8 mouse cellular contexts compared by ENCODE assay signal in genomic region chr9:99435619-99436181, GRCm38 (mm10). TPM values are rescaled to one million over a fixed set of nuclear protein-coding genes. Genes with fewer than 3 reads are reported as not detected.
DNase-seq lines count a peak whose midpoint lies in the region; ATAC-seq lines count a peak whose summit lies in the region.

No protein-coding gene starts in this region.

- peak; percentile 28 for ATAC-seq in forebrain, embryonic 15.5 days (replicated peaks)
- peak; percentile 46 for ATAC-seq in hindbrain, embryonic 16.5 days
- no peak for ATAC-seq in liver, embryonic 15.5 days (ENCODE audit: insufficient read depth)
- ATAC-seq in neural tube, embryonic 14.5 days (ENCODE audit: low read depth): peak; percentile 63
- ATAC-seq in granulocyte monocyte progenitor cell, adult 5-6 weeks (replicated peaks; ENCODE audit: poor library complexity, severe bottlenecking): no peak

- peak overlapping the region; percentile 96 for H3K4me3 ChIP-seq in forebrain, embryonic 15.5 days
- H3K4me3 ChIP-seq in hindbrain, embryonic 16.5 days (ENCODE audit: low read length): peak overlapping the region; percentile 84
- H3K4me3 ChIP-seq in liver, embryonic 15.5 days (replicated peaks): peak overlapping the region; percentile 62
- peak overlapping the region; percentile 95 for H3K4me3 ChIP-seq in neural tube, embryonic 14.5 days (ENCODE audit: low read depth, low read length)

- H3K4me1 ChIP-seq in forebrain, embryonic 15.5 days: peaks cover 44% of the 10 kb centered on the region
- peaks cover 21% of the 10 kb centered on the region for H3K4me1 ChIP-seq in hindbrain, embryonic 16.5 days (ENCODE audit: control insufficient read depth, insufficient read depth, low read depth, low read length)
- H3K4me1 ChIP-seq in liver, embryonic 15.5 days (replicated peaks): peaks cover 30% of the 10 kb centered on the region
- H3K4me1 ChIP-seq in neural tube, embryonic 14.5 days (ENCODE audit: control insufficient read depth, insufficient read depth, low read length): peaks cover 27% of the 10 kb centered on the region

- H3K9me3 ChIP-seq in forebrain, embryonic 15.5 days: no peaks in the 10 kb centered on the region
- no peaks in the 10 kb centered on the region for H3K9me3 ChIP-seq in hindbrain, embryonic 16.5 days (ENCODE audit: control insufficient read depth, low read length)
- no peaks in the 10 kb centered on the region for H3K9me3 ChIP-seq in liver, embryonic 15.5 days (replicated peaks)
- no peaks in the 10 kb centered on the region for H3K9me3 ChIP-seq in neural tube, embryonic 14.5 days (ENCODE audit: control insufficient read depth, low read length)

- peak overlapping the region; percentile 91 for H3K27ac ChIP-seq in forebrain, embryonic 15.5 days (replicated peaks)
- peak overlapping the region; percentile 92 for H3K27ac ChIP-seq in hindbrain, embryonic 16.5 days (ENCODE audit: low read depth, low read length)
- no peak overlapping the region for H3K27ac ChIP-seq in liver, embryonic 15.5 days (replicated peaks)
- peak overlapping the region; percentile 85 for H3K27ac ChIP-seq in neural tube, embryonic 14.5 days (ENCODE audit: low read depth, low read length)

- H3K9ac ChIP-seq in forebrain, embryonic 15.5 days (replicated peaks): peak overlapping the region; percentile 98
- peak overlapping the region; percentile 97 for H3K9ac ChIP-seq in hindbrain, embryonic 16.5 days (ENCODE audit: low read depth, low read length)
- peak overlapping the region; percentile 43; the same call in 1 of the 2 replicates for H3K9ac ChIP-seq in liver, embryonic 15.5 days
- H3K9ac ChIP-seq in neural tube, embryonic 14.5 days (replicated peaks; ENCODE audit: low read depth, low read length): peak overlapping the region; percentile 91

- H3K27me3 ChIP-seq in forebrain, embryonic 15.5 days: no peaks in the 10 kb centered on the region; the same call in 1 of the 2 replicates
- 0 out of 2 replicates have a peak, but pooled peaks cover 2% of the 10 kb centered on the region for H3K27me3 ChIP-seq in hindbrain, embryonic 16.5 days (replicated peaks; ENCODE audit: control insufficient read depth, insufficient read depth, low read length)
- H3K27me3 ChIP-seq in liver, embryonic 15.5 days: peaks cover 60% of the 10 kb centered on the region
- no peaks in the 10 kb centered on the region for H3K27me3 ChIP-seq in neural tube, embryonic 14.5 days (ENCODE audit: control insufficient read depth, insufficient read depth, low read length)

- peak overlapping the region; percentile 73 for H3K4me2 ChIP-seq in forebrain, embryonic 15.5 days (replicated peaks)
- H3K4me2 ChIP-seq in hindbrain, embryonic 16.5 days (ENCODE audit: low read length): peak overlapping the region; percentile 73
- peak overlapping the region; percentile 75 for H3K4me2 ChIP-seq in liver, embryonic 15.5 days
- H3K4me2 ChIP-seq in neural tube, embryonic 14.5 days (ENCODE audit: low read depth, low read length): peak overlapping the region; percentile 77

- 8% methylated on average over 16 of the region's 16 CpGs for WGBS in forebrain, embryonic 15.5 days
- WGBS in hindbrain, embryonic 16.5 days: 7% methylated on average over 16 of the region's 16 CpGs
- WGBS in liver, embryonic 15.5 days (ENCODE audit: insufficient replicate concordance): 36% methylated on average over 16 of the region's 16 CpGs
- 12% methylated on average over 16 of the region's 16 CpGs for WGBS in neural tube, embryonic 14.5 days

- H3K36me3 ChIP-seq in forebrain, embryonic 15.5 days: no peaks in the 10 kb centered on the region
- no peaks in the 10 kb centered on the region for H3K36me3 ChIP-seq in hindbrain, embryonic 16.5 days (ENCODE audit: control insufficient read depth, insufficient read depth, low read length)
- no peaks in the 10 kb centered on the region for H3K36me3 ChIP-seq in liver, embryonic 15.5 days (replicated peaks)
- H3K36me3 ChIP-seq in neural tube, embryonic 14.5 days (ENCODE audit: control insufficient read depth, insufficient read depth, low read length): no peaks in the 10 kb centered on the region

- peak; percentile 67 to 78 for DNase-seq in layer of hippocampus, postnatal 10 days (ENCODE audit: low spot score in 2 of 2)
- DNase-seq in layer of hippocampus, adult 9-10 months (ENCODE audit: low spot score): no peak
- peak; percentile 72 to 73 for DNase-seq in adrenal gland, postnatal 36 days

RNA-seq across cellular contexts. Expression of gene Mras, which starts 1.5 kb away (rescaled TPM):
- total RNA-seq in layer of hippocampus, postnatal 10 days (2021): 10 to 100 TPM; 77.8 to 96.3 TPM
- total RNA-seq in adrenal gland, postnatal 36 days (2021): 10 to 100 TPM; 43.5 to 66.9 TPM
- polyA plus RNA-seq in forebrain, embryonic 15.5 days (2015; fragmentation: Nextera tagmentation; extraction: Ambion mirVana): 58.8 and 59.5 TPM in 2 replicates
- 53.1 and 53.4 TPM in 2 replicates for polyA plus RNA-seq in hindbrain, embryonic 16.5 days (2015; fragmentation: Nextera tagmentation; extraction: Ambion mirVana)
- 2.5 and 3.2 TPM in 2 replicates for polyA plus RNA-seq in liver, embryonic 15.5 days (2015; fragmentation: Nextera tagmentation; extraction: Ambion mirVana)
- polyA plus RNA-seq in neural tube, embryonic 14.5 days (2014; fragmentation: Nextera tagmentation; extraction: Ambion mirVana): 43.4 and 57.9 TPM in 2 replicates
- 6.7 and 19.6 TPM in 2 replicates for total RNA-seq in granulocyte monocyte progenitor cell, adult 5-6 weeks (2014; fragmentation: Nextera tagmentation)
- total RNA-seq in granulocyte monocyte progenitor cell, adult 5-6 weeks (2017): 3.2 and 9.2 TPM in 2 replicates

RNA-seq across cellular contexts. Expression of gene Nme9, which starts 15.6 kb away (rescaled TPM):
- under 1 TPM; 0.65 to 0.89 TPM for total RNA-seq in layer of hippocampus, postnatal 10 days (2021)
- total RNA-seq in adrenal gland, postnatal 36 days (2021): not detected
- 1.0 and 1.6 TPM in 2 replicates for polyA plus RNA-seq in forebrain, embryonic 15.5 days (2015; fragmentation: Nextera tagmentation; extraction: Ambion mirVana)
- 0.73 and 1.0 TPM in 2 replicates for polyA plus RNA-seq in hindbrain, embryonic 16.5 days (2015; fragmentation: Nextera tagmentation; extraction: Ambion mirVana)
- not detected in 2 replicates for polyA plus RNA-seq in liver, embryonic 15.5 days (2015; fragmentation: Nextera tagmentation; extraction: Ambion mirVana)
- polyA plus RNA-seq in neural tube, embryonic 14.5 days (2014; fragmentation: Nextera tagmentation; extraction: Ambion mirVana): not detected in 2 replicates
- total RNA-seq in granulocyte monocyte progenitor cell, adult 5-6 weeks (2014; fragmentation: Nextera tagmentation): not detected in 2 replicates
- not detected in 2 replicates for total RNA-seq in granulocyte monocyte progenitor cell, adult 5-6 weeks (2017)

Comparison
In these comparisons a context has a peak if more than half of its experiments do, and no peak if none do; other contexts are left out.
1. ATAC-seq: peak in forebrain, embryonic 15.5 days (single experiment), hindbrain, embryonic 16.5 days (single experiment) and neural tube, embryonic 14.5 days (single experiment); none in liver, embryonic 15.5 days (single experiment) and granulocyte monocyte progenitor cell, adult 5-6 weeks (single experiment).
2. H3K9ac ChIP-seq: peak in every context shown above with its lines; median percentile 98 in forebrain, embryonic 15.5 days; 97 in hindbrain, embryonic 16.5 days; 91 in neural tube, embryonic 14.5 days; 43 in liver, embryonic 15.5 days.
3. RNA of gene Mras, which starts 1.5 kb away (polyA plus RNA-seq): 58.8 to 59.5 TPM in forebrain, embryonic 15.5 days, 43.4 to 57.9 TPM in neural tube, embryonic 14.5 days and 53.1 to 53.4 TPM in hindbrain, embryonic 16.5 days; 2.5 to 3.2 TPM in liver, embryonic 15.5 days; every median in the first group is over 10 times any median in the second.
4. Peak in every context shown above with its lines, with median percentiles within 50 percentile points of each other: H3K4me2 ChIP-seq and H3K4me3 ChIP-seq.